Mouse (Mus musculus): ENCODE data around the gene Uaca. TPM values are rescaled to one million over a fixed set of nuclear protein-coding genes. Genes with fewer than 3 reads are reported as not detected.

The Uaca gene
- total RNA-seq, 2 experiments from 2014 or later: 49.7 to 51.1 TPM

DNA sequence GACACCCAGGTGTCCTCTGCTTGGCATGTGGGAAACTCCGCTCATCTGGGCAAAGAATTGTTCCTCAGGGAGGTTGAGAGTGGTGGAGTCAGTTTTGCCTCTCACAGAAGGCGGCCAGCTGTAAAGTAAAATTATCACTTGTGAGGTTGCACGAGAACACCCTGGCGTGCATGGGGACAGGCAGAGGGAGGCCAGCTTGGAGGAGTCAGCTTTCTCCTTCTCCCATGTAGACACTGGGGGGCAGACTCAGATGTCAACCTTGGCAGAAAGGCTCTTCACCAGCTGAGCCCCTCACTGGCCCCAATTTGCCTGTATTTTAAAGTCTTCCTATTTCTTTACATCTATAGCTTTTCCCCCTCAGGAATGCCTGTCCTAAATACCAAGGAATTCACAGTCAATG, 35.3 kb downstream of the Uaca start:
- intact Hi-C loops (cut with DNase I): no loop called here
- DNase-seq: no peak

DNA sequence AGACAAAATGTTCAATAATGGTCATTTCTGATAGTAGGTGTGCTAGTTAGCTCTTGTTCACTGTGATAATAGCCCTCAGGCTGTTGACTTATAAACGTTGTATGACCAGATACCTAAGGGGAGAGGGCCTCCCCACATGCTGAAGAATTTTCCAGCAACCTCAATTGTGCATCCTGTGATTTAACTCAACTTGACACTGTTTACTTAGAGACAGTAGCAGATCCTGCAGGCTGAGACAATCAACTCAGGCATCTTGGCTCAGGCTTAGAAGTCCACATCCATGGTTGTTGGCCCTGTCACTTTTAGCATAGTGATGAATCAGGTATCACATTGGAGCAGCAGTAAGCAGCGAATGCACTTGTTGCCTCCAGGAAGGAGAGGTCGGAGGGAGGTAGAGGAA, 35.7 kb downstream of the Uaca start:
- intact Hi-C loops (cut with DNase I): no loop called here
- no peak for DNase-seq

DNA sequence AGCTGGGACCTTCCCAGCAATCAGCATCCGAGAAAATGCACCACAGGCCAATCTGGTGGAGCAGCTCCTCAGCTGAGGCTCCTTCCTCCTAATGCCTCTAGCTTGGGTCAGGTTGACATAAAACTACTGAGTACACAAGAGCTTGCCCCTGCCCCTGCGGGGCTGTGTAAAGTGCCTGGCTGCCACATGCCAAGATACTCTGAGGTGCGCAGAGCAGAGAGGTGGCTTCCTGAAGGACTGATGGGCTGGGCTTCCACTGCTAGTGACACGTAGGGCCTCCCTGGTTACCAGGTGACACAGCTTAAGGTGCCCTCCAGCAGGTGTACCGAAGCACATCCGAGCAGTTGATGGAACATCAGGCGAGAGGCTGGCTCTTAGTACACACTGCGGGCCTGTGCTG, 37.9 kb downstream of the Uaca start:
- intact Hi-C loops (cut with DNase I): no loop called here
- no peak for DNase-seq

DNA sequence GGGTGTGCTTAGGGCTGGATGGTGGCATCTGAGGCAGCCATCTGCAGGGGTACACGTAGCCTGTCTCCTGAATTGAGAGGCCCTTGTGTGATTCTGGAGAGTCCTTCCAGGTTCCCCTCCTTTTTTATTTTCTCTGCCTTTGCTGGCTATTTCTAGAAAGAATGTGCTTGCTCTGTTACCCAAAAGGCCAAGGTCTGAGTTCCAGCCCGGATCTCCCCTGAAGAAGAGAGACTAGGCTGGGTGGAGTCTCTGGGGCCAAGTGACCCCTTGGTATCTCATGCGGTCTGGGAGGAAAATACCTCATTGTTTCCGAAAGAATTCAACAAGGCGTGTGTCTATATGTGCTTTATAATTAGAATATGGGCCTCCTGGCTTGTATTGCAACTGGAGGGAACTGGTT, 41.8 kb downstream of the Uaca start:
- intact Hi-C loops (cut with DNase I): no loop called here
- no peak for DNase-seq

DNA sequence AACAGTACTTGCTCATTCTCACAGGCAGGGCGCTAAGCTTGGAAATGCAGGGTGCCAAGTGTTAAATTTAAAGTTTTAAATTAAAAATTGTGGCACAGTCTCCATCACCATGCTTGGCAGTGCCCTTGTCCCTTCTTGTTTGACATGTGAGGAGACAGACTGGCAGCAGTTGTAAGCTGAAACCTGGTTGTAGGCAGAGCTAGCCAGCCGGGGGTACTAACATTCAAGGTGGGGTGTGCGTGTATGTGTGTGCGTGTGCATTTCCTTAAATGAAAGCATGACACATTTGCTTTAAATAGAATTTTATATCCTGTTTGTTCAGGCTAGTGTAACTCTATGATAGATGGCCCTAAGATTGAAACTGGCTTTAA, 42.7 kb downstream of the Uaca start:
- DNase-seq: no peak

DNA sequence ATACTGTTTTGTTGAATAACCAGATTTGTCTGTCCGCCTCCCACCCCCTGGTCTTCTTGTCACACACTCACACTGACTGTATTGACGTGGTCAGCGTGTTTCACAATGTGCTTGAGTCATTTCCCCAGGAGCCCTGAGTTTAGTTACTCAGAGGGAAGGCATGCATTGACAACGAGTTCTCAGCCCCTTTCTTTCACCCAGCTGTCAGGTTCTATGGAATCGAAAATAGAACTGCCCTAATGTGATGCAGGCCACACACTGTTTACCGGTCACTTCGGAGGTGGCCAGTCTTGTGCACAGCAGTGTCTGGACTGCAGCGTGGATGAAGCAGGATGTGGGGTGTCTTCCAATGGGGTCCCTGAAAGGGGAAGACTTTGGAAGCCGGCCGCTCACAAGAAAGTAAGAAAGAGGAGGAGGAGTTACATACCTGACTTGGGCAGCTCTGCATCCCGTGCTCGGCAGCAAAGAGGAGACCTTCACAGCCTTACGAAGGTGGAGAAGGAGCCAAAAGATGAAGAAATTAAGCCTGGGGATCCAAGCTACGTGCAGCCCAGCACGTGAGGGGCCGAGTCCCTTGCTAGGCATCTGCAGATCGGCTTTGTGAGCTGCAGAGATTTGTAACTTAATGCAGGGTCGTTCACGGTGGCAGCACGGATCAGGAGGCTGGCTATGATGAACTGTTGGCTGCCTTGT, 43.3 kb downstream of the Uaca start:
- DNase-seq: peak; percentile 45 to 58
- intact Hi-C loops (cut with DNase I): no loop called here

More for the DNA sequence above, 42.7 kb downstream of the Uaca start:
- intact Hi-C loops (cut with DNase I): no loop called here

DNA sequence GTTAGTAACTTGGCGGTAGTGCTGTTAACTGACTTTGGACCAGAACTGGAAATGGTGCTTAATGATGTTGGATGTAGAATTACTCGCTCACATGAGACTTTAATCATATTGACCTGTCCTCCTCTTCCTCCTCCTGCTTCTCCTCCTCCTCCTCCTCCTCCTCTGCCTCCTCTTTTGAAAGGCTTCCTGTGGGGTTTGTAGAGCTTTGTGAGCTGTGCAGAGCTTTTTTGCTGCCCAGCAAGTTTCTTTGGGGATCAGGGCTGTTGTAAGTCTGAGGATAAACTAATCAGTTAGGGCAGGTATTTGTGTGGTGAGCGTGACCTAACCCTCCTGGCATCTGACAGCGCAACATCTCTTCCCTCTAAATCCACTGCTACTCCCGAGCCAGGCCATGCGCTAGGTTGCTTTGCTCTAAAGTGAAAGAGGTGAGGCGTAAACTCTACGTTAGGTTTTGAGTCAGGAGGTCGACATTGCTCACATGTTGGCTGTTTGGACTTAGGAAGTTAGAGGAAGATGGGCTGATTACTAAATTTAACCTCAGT, 44.1 kb downstream of the Uaca start:
- intact Hi-C loops (cut with DNase I): no loop called here

DNA sequence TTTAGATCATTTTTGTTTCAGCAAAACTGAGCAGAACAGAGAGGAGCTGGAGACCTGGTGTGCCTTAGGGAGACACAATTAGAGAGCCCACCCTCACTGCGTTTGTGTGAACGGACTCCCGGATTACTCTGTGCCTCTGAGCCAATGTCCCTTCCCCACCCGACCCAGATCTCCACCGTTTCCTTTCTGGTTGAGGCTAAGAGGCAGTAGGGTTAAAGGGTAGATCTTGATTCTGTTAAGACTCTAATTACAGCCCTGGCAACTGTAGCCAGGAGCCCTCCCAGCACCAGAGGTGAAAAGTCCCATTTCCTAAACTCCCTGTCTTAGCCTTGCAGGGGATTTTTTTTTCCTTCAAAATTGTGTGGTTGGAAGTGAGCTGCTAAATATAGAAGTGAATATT, 47.1 kb downstream of the Uaca start:
- intact Hi-C loops (cut with DNase I): no loop called here
- DNase-seq: no peak

More for the DNA sequence above, 44.1 kb downstream of the Uaca start:
- peak in 1 of 2 experiments; percentile 38 for DNase-seq

DNA sequence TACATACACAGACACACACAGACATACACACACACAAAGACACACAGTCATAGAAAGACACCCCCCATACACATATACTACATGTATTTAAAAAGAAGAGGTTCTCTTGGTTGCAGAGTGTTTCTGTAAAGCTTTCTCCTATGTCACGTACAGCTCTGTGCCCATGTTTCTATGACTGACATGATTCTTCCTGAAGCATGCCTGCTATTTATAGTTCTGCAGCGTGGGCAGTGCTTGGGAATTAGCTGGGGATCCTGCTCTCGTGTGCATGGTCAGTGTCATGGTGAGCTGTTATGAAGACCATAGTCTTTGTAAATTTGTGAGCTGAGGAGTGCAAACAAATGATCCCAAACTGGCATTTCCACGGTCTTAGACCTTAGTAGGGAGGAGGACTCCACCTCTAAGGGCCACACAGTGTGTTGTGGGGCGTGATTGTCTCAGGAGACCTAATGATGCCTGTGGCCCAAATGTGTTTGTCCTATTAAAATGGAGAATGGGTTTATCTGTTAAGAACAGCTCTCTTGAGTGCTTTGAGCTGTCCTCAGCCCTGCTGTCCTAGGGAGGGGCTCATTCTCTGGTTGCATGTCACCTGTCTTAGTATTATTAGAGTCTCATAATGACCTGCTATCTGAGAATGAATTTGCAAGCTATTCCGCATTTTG, 49.2 kb downstream of the Uaca start:
- intact Hi-C loops (cut with DNase I): no loop called here
- DNase-seq: no peak

DNA sequence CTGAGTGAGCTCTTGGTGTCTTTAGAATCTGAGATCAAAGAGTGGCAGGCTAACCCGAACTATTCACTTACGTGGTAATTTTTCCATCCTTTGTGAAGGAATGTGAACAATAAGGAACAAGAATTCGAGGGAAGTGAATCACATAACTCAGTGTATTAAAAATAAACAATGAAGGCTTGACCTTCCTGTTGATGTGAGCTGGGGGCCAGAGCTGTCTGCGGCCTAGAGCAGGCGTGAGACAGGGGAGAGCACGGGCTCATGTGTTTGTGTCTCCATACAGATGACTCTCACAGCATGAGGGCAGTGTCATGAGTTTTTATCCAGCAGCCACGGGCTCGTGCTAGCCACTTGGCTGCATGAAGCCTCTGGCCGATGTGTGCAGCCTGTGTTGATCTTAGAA, 54.4 kb downstream of the Uaca start:
- intact Hi-C loops (cut with DNase I): no loop called here
- no peak for DNase-seq

DNA sequence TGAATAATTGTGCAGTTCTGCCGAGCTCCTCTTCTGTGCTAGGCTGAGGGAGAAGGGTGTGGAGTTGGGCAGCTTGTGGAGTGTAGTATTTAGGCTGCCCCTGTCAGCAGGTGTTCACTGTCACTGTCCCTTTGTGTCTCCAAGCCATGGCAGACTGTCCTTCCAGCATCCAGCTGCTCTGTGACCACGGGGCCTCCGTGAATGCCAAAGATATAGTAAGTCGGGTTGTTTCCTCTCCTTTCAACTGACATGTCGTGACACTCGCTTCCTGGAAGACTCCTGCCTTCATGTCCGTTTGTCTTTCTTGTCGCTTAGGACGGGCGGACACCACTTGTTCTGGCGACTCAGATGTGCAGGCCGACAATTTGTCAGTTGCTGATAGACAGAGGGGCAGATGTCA, 55.6 kb downstream of the Uaca start:
- intact Hi-C loops (cut with DNase I): no loop called here
- no peak for DNase-seq

DNA sequence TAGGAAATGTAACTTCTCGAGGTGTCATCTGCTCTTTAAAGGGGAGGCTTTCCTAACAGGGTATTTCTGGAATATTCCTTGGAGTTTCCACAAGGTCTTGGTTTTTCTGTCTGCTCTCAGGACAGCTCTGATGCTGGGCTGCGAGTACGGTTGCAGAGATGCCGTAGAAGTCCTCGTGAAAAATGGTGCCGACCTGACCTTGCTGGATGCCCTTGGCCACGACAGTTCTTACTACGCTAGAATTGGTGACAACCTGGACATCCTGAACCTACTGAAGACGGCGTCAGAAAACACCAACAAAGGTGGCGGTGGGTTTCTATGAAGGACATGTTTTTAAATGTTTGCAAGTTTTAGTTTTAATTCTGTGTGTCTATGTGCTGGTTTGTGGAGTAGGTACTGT, 59.9 kb downstream of the Uaca start:
- intact Hi-C loops (cut with DNase I): no loop called here
- DNase-seq: no peak

DNA sequence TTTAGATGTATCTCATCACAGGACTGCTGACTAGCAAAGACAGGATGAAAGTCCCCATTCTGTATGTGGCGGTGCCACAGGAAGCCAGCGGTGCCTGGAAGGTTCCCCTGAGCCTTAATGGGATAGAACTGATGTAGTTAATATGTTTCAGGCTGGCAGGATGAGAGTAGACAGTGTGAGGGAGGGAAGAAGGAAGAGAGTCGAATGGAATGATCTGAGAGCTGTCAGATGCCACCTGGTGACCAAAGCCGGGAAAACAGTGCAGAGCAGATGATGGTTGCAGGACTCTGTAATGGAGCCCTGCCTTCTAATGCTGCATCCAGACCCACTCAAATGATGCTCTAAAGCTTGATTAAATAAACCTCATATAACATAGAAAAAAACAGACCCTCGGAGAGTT, 63.5 kb downstream of the Uaca start:
- DNase-seq: peak; percentile 56 to 63
- intact Hi-C loops (cut with DNase I): loop anchor here (1.0 to 2.0 kb wide), 5 partner anchors 23 to 141 kb away; partner anchors contain the start of gene Uaca

DNA sequence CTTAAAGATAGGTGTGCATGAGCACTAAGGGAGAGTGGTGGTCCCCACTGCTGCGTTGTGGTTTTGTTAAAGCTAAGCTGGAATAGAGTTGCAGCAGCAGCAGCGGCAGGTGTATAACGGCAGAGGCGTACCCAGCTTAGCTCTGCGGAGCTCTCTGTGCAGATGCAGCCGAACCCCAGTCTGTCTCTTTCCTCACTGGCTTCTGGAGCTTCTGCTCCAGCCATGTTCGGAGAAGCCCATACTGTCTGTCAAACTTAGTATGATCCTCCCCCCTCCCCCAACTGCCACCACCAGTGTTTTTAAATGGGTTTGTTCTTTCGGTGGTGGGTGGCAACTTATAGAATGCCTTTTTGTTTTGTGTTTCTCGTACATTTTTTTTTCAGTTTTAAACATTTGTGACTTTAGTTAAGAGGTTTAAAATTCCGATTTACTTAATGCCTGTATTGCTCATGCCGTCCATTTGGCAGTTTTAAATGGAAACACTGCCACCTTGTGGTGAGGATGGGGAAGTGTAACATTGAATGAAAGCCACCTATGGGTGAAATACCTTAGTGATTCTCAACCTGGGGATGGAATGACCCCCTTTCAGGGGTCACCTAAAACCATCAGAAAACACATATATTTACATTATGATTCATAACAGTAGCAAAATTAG, 64.1 kb downstream of the Uaca start:
- DNase-seq: peak in 1 of 2 experiments; percentile 43
- intact Hi-C loops (cut with DNase I): loop anchor here (1.0 to 2.0 kb wide), 5 partner anchors 24 to 142 kb away; partner anchors contain the start of gene Uaca

DNA sequence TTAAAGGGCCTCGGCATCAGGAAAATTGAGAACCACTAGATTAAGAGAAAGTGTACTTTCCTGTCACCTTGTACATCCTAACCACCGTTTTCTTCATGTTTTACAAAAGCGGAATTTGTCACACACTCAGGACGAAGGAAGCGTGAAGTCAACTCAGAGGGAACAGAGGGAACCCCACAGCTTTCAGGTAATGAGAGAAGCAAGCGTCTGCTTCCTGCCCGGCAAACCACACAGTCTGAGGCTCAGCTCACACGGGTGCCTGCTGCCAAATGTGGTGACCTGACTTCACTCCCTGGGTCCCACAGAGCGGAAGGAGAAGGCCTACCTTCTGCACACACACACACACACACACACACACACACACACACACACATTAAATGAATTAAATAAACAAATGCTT, 64.7 kb downstream of the Uaca start:
- intact Hi-C loops (cut with DNase I): loop anchor here (2.0 kb wide), 3 partner anchors 24 to 142 kb away; partner anchors contain the start of gene Uaca
- DNase-seq: no peak

DNA sequence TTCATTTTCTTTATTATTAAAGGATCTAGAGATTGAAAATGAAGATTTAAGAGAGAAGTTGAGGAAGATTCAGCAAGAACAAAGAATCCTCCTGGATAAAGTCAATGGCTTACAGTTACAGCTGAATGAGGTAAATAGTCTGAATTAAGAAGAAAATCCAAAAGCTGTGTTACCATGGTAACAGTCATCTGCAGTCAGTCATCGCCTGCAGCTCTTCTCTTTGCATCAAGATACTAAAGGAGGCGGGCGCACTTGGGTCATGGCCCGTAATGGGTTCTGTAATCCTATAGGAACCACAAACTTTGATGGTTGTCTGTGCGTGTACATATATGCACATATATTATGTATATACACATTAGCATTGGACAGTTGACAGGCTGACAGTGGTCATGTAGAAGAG, 66.7 kb downstream of the Uaca start:
- intact Hi-C loops (cut with DNase I): no loop called here
- DNase-seq: no peak

DNA sequence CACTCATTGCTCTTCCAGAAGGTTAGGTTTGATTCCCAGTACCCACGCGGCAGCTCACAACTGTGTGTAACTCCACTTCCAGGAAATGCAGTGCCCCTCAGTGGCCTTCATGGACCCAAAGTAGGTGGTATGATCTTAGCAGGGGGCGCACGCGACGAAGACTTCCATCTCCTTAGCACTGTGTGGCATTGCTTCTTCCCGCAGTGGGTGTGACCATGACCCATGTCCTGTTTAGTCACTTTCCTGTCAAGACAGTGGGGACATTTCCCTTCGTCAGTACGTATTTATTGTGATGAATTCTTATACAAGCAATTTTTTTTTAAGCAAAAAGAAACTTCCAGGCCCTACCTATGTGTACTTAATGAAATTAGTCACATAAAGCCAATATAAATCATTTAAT, 70.3 kb downstream of the Uaca start:
- DNase-seq: no peak

DNA sequence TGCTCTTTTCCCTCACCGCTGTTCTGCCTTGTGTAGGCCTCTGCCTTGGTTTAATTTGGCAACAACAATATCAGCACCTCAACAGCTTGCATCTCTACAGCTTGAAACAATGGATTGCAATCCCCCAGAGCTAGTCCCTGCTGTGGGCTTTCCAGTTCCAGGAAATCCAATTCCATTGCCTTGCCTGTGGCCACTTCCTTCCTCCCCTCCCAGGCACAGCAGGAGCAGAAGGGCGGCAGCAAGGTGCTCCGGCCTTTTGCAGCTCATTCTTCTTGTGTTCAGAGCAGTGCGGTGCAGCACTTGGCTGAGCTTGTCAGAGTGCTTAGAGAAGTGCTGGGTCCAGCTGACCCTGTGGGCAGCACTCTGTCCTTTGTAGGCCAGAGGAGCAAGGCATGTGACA, 71.5 kb downstream of the Uaca start:
- intact Hi-C loops (cut with DNase I): no loop called here
- DNase-seq: peak; percentile 32 to 45

More for the DNA sequence above, 70.3 kb downstream of the Uaca start:
- intact Hi-C loops (cut with DNase I): no loop called here

DNA sequence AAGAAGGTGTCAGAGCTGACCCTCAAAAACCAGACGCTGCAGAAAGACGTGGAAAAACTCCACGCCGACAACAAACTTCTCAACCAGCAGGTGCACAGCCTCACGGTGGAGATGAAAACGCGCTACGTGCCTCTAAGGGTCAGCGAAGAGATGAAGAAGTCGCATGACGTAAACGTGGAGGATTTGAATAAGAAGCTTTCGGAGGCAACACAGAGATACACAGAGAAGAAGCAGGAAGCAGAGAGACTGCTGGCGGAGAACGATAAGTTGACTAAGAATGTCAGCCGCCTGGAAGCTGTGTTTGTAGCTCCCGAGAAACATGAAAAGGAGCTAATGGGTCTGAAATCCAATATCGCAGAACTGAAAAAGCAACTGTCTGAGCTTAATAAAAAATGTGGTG, 76.1 kb downstream of the Uaca start:
- intact Hi-C loops (cut with DNase I): no loop called here
- no peak for DNase-seq

DNA sequence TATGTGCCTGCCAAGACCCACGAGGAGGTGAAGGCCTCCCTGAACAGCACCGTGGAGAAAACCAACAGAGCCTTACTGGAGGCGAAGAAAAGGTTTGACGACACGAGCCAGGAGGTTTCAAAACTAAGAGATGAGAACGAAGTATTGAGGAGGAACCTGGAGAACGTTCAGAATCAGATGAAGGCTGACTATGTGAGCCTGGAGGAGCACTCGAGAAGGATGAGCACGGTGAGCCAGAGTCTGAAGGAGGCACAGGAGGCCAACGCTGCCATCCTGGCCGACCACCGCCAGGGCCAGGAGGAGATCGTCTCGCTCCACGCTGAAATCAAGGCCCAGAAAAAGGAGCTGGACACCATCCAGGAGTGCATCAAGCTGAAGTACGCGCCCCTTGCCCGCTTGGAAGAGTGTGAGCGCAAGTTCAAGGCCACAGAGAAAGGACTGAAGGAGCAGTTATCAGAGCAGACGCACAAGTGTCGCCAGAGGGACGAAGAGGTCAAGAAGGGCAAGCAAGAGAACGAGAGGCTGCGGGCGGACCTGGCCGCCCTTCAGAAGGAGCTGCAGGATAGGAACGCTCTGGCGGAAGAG, 76.7 kb downstream of the Uaca start:
- intact Hi-C loops (cut with DNase I): no loop called here
- DNase-seq: no peak
